Mouse (Mus musculus) liver, embryonic 13.5 days (tissue): Measurements from ENCODE around the gene Dkk2. TPM values are rescaled to one million over a fixed set of nuclear protein-coding genes. Genes with fewer than 3 reads are reported as not detected.

Experiments
- ATAC-seq: fragments of 200-750 bp; cut with Nextera tagmentation; 2 replicates; pipeline ENCODE4 v1.8.0; 2017; ENCODE audit warnings: low read depth, mild to moderate bottlenecking, moderate number of reproducible peaks, moderate library complexity
- DNase-seq: peaks from one replicate; pipeline ENCODE4 v3.0.0; 2022
- H3K27ac ChIP-seq: fragments of 300-500 bp; sonication (generic); 2 replicates; pipeline ENCODE4 v1.5.1; 2015; ENCODE audit warnings: moderate library complexity, mild to moderate bottlenecking, inconsistent platforms
- H3K27me3 ChIP-seq: fragments of 300-500 bp; sonication (generic); 2 replicates; pipeline ENCODE4 v1.6.1; 2015; ENCODE audit warnings: mild to moderate bottlenecking, inconsistent platforms
- H3K36me3 ChIP-seq: fragments of 300-500 bp; sonication (generic); 2 replicates; pipeline ENCODE4 v1.6.1; 2015; ENCODE audit warnings: mild to moderate bottlenecking, inconsistent platforms
- H3K4me1 ChIP-seq: fragments of 300-500 bp; sonication (generic); replicated peaks from 2 replicates; pipeline ENCODE4 v1.6.1; 2015; ENCODE audit warnings: inconsistent platforms
- H3K4me2 ChIP-seq: fragments of 300-500 bp; sonication (generic); 2 replicates; pipeline ENCODE4 v1.6.1; 2015; ENCODE audit warnings: inconsistent platforms, mild to moderate bottlenecking, moderate library complexity
- H3K4me3 ChIP-seq: fragments of 300-500 bp; sonication (generic); replicated peaks from 2 replicates; pipeline ENCODE4 v1.5.1; 2015; ENCODE audit warnings: mild to moderate bottlenecking, inconsistent platforms
- H3K9ac ChIP-seq: fragments of 300-500 bp; sonication (generic); 2 replicates; pipeline ENCODE4 v1.6.1; 2015; ENCODE audit warnings: mild to moderate bottlenecking, inconsistent platforms
- H3K9me3 ChIP-seq: fragments of 300-500 bp; sonication (generic); replicated peaks from 2 replicates; pipeline ENCODE4 v1.6.1; 2016; ENCODE audit warnings: inconsistent platforms
- whole genome bisulfite sequencing: fragments of 180-500 bp; shearing (Covaris S2); methylation state at CpG from one replicate; pipeline ENCODE4 v1.1.7; 2015; ENCODE audit not compliant: insufficient replicate concordance; 5-methylcytosine and 5-hydroxymethylcytosine counted together
- polyA plus RNA-seq: library from polyadenylated mRNA; unstranded; fragments of >200 nt; fragmentation: Nextera tagmentation; extraction: Ambion mirVana; gene quantifications from 2 replicates; pipeline ENCODE4 v1.2.1, GENCODE M21; 2015

The Dkk2 gene
- polyA plus RNA-seq, 1 experiment from 2014 or later, result 0.56 TPM

DNA sequence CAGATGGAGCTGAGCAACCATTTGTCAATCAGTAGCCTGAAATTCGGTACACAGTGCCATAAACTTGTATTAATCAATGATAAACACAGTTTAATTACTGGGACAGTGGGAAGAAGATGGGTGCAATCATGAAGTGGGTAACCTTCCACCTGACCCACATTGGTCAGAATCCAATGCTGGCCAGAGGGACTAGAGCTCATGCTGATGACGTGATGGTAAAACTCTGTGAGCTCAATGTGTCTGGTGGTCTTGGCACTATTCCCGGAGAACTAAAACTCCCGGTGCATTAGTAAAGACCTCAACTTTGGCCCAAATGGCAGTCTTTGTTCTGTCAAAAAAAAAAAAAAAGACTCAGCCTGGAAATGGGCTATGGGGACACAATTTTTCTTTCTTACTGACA is 116.9 kb downstream of the Dkk2 start:
- Histone ChIP-seq H3K36me3 (no peaks in the 10 kb centered on the region), H3K4me3 (no peak overlapping the region), H3K27me3 (no peaks in the 10 kb centered on the region), H3K27ac (no peak overlapping the region), H3K4me2 (no peak overlapping the region), H3K4me1 (no peaks in the 10 kb centered on the region), H3K9me3 (no peaks in the 10 kb centered on the region), H3K9ac (no peak overlapping the region)
- ATAC-seq (no peak), DNase-seq (no peak)
- 74% methylated on average over 4 of the region's 4 CpGs for WGBS

DNA sequence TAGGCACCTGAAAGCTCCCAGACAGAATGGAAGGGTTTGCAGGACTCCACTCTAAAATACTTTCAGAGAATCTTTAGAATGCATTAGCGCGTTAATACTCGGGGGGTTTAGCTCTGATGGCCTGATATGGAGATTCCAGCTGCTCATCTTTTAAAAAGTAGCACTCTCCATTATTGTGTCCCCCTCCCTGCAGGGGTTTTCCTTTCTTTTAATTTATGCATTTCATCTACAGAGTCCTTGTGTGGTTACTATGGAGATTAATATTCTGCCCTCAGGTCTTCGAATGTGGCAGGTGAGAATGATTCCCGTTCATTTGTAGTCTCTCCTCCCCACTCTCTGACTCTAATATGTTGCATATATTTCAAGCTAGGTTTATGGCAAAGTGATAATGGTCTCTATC is 117.6 kb downstream of the Dkk2 start:
- no peaks in the 10 kb centered on the region for H3K4me1 ChIP-seq
- no peaks in the 10 kb centered on the region for H3K9me3 ChIP-seq
- no peak overlapping the region for H3K27ac ChIP-seq
- DNase-seq (no peak), ATAC-seq (no peak)
- no peak overlapping the region for H3K4me2 ChIP-seq
- WGBS, result 71% methylated on average over 5 of the region's 5 CpGs
- H3K4me3 ChIP-seq, result no peak overlapping the region
- H3K9ac ChIP-seq, result no peak overlapping the region
- H3K36me3 ChIP-seq, result no peaks in the 10 kb centered on the region
- H3K27me3 ChIP-seq, result no peaks in the 10 kb centered on the region

DNA sequence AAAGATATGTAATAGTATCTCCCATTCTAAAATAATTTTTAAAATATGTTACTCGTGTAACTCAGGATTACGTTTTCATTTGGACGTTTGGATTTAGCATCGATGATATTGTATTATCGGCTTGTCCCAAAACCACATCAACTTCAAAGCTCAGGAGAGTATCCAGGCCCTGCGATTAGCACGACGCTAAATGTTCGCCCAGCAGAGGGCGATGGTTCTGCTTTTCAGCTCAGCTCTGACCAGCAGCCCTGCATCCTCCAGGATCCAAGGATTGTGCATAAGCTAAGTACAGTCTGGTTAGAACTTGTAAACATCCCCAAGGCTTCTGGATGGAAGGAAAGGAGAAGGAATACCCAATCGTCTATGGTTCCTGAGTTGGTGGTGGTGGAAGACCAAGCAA is 122.4 kb downstream of the Dkk2 start:
- Histone ChIP-seq H3K27ac (no peak overlapping the region), H3K4me3 (no peak overlapping the region), H3K27me3 (no peaks in the 10 kb centered on the region), H3K36me3 (no peaks in the 10 kb centered on the region), H3K9ac (no peak overlapping the region), H3K4me2 (no peak overlapping the region), H3K9me3 (no peaks in the 10 kb centered on the region), H3K4me1 (no peaks in the 10 kb centered on the region)
- ATAC-seq (no peak), DNase-seq (no peak)
- WGBS, result 22% methylated on average over 11 of the region's 11 CpGs

DNA sequence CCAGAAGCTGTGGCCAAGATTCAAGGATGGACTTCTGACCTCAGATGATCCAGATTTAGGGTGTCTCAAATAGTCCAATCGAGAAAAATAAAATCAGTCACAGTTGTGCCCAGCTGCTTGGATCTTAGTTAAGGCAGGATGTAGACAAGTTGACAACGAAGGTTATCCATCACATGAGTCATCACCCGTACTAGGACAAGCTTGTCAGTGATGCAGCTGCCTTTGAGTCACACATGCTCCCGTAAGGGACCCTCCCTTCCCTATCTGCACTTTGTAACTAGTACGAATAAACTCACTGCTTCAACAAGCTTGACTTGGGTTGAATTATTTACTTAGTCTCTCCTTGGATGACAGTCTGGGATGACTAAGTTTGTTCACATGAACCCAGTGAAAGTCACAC is 126.2 kb downstream of the Dkk2 start:
- Histone ChIP-seq H3K9ac (no peak overlapping the region), H3K27me3 (no peaks in the 10 kb centered on the region), H3K9me3 (no peaks in the 10 kb centered on the region), H3K27ac (no peak overlapping the region), H3K4me1 (no peaks in the 10 kb centered on the region), H3K36me3 (no peaks in the 10 kb centered on the region), H3K4me3 (no peak overlapping the region), H3K4me2 (no peak overlapping the region)
- DNase-seq (no peak), ATAC-seq (no peak)
- 52% methylated on average over 5 of the region's 5 CpGs for WGBS

DNA sequence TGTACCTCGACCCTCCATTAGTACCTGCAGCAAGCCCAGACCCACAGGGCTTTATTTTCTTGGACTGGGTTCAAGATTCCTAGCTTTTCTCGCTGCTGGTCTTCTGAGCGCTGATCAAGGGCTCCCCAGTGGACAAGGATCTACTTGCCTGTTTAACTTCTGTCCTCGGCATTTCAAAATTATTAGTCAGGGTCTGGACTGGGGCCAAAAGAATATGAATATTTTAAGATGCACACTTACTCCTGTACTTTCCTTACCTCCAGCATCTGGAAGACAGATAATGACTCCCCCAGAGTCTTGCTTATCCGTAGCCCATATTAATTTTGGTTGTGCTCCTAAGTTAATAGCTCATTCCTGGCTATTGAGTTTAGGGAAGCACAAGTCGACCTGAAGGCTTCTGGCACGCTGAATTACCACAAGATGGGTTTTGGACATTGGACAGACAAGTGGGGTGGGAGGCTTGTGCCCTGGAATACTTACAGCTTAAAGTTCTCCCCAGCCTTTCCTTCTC is 134.9 kb downstream of the Dkk2 start:
- Histone ChIP-seq H3K27ac (no peak overlapping the region), H3K4me2 (no peak overlapping the region), H3K9me3 (no peaks in the 10 kb centered on the region), H3K36me3 (no peaks in the 10 kb centered on the region), H3K4me3 (no peak overlapping the region), H3K9ac (no peak overlapping the region), H3K4me1 (no peaks in the 10 kb centered on the region), H3K27me3 (no peaks in the 10 kb centered on the region)
- no peak for ATAC-seq
- WGBS, result 62% methylated on average over 7 of the region's 7 CpGs
- no peak for DNase-seq

DNA sequence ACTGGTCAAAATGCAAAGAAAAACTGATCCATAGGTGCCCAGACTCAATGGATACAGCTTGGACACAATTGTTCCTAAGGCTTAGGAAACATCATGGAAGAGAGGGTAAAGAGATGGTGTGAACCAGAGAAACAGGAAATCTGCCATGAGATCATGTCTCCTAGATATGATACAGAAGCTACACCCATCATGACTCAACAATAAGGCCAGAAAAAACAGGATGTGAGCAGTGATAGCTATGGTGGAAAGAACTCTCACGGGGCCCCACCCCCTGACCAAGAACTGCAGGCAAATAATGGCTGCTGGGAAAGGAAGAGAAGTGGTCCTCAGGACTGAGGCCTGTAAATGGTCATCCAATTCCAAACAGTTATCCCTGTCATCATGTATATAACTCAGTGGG is 142.5 kb downstream of the Dkk2 start:
- Histone ChIP-seq H3K4me2 (no peak overlapping the region), H3K9ac (no peak overlapping the region), H3K36me3 (no peaks in the 10 kb centered on the region), H3K27ac (no peak overlapping the region), H3K4me3 (no peak overlapping the region), H3K27me3 (no peaks in the 10 kb centered on the region), H3K4me1 (no peaks in the 10 kb centered on the region), H3K9me3 (no peaks in the 10 kb centered on the region)
- DNase-seq (no peak), ATAC-seq (no peak; the same call in 1 of the 2 replicates)
- 26% methylated on average over 1 of the region's 1 CpGs for WGBS
